Mouse (Mus musculus) neural tube, embryonic 12.5 days (tissue): ENCODE data around the gene Gm48551. TPM values are rescaled to one million over a fixed set of nuclear protein-coding genes. Genes with fewer than 3 reads are reported as not detected.

Experiments used
- ATAC-seq: fragments of 200-750 bp; cut with Nextera tagmentation; 2 replicates; pipeline ENCODE4 v1.8.0; 2017; ENCODE audit warnings: low read depth, mild to moderate bottlenecking, moderate TSS enrichment, moderate library complexity; ENCODE audit not compliant: low FRiP score
- H3K27ac ChIP-seq: fragments of 300-500 bp; sonication (generic); 2 replicates; pipeline ENCODE4 v1.5.1; 2016
- H3K27me3 ChIP-seq: fragments of 300-500 bp; sonication (generic); replicated peaks from 2 replicates; pipeline ENCODE4 v1.6.1; 2016; ENCODE audit warnings: mild to moderate bottlenecking
- H3K36me3 ChIP-seq: fragments of 300-500 bp; sonication (generic); 2 replicates; pipeline ENCODE4 v1.6.1; 2016; ENCODE audit warnings: mild to moderate bottlenecking
- H3K4me1 ChIP-seq: fragments of 300-500 bp; sonication (generic); 2 replicates; pipeline ENCODE4 v1.6.1; 2016
- H3K4me2 ChIP-seq: fragments of 300-500 bp; sonication (generic); replicated peaks from 2 replicates; pipeline ENCODE4 v1.6.1; 2016; ENCODE audit warnings: mild to moderate bottlenecking
- H3K4me3 ChIP-seq: fragments of 300-500 bp; sonication (generic); 2 replicates; pipeline ENCODE4 v1.5.1; 2016
- H3K9ac ChIP-seq: fragments of 300-500 bp; sonication (generic); 2 replicates; pipeline ENCODE4 v1.6.1; 2016; ENCODE audit warnings: mild to moderate bottlenecking
- H3K9me3 ChIP-seq: fragments of 300-500 bp; sonication (generic); 2 replicates; pipeline ENCODE4 v1.6.1; 2016; ENCODE audit warnings: mild to moderate bottlenecking
- WGBS: fragments of 180-500 bp; shearing (Covaris S2); methylation state at CpG from one replicate; pipeline ENCODE4 v1.1.7; 2016; 5-methylcytosine and 5-hydroxymethylcytosine counted together
- polyA plus RNA-seq: library from polyadenylated mRNA; unstranded; fragments of >200 nt; fragmentation: Nextera tagmentation; extraction: Ambion mirVana; gene quantifications from 2 replicates; pipeline ENCODE4 v1.2.1, GENCODE M21; 2016

Gm48551 gene
- polyA plus RNA-seq, 1 experiment from 2014 or later, result 5.0 TPM

GRCm38 (mm10) chr10:81389801-81390677, 5.8 kb downstream of the Gm48551 start:
- Histone ChIP-seq H3K9ac (no peak overlapping the region), H3K4me3 (no peak overlapping the region), H3K4me2 (no peak overlapping the region), H3K27me3 (no peaks in the 10 kb centered on the region), H3K4me1 (peaks cover 34% of the 10 kb centered on the region), H3K9me3 (no peaks in the 10 kb centered on the region), H3K36me3 (peaks cover 30% of the 10 kb centered on the region), H3K27ac (0 out of 2 replicates have a peak overlapping the region, but pooled peaks have one; percentile 37)
- ATAC-seq, result peak; percentile 59
- 61% methylated on average over 23 of the region's 23 CpGs for WGBS

DNA sequence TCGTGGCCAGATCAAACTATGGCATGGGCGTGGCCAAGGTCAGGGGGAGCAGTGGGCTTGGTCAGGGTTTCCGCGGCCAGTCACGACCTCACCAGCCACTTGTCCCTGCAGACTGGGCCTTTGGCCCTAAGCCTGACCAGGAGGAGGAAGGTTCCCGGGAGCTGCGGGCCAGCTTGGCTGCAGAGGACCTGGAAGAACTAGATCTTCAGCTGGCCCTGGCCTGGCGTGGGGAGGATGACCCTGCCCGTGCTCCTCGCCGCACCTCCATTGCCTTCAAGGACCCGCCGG, 6.4 kb downstream of the Gm48551 start:
- Histone ChIP-seq H3K36me3 (peaks cover 30% of the 10 kb centered on the region), H3K27me3 (no peaks in the 10 kb centered on the region), H3K27ac (no peak overlapping the region), H3K9me3 (no peaks in the 10 kb centered on the region), H3K4me2 (no peak overlapping the region), H3K4me3 (no peak overlapping the region), H3K9ac (no peak overlapping the region), H3K4me1 (peaks cover 28% of the 10 kb centered on the region)
- ATAC-seq, result no peak
- 90% methylated on average over 13 of the region's 13 CpGs for WGBS

GRCm38 (mm10) chr10:81392270-81392669, 8.0 kb downstream of the Gm48551 start:
- H3K27me3 ChIP-seq, result no peaks in the 10 kb centered on the region
- WGBS, result 86% methylated on average over 6 of the region's 6 CpGs
- H3K27ac ChIP-seq, result no peak overlapping the region
- H3K9me3 ChIP-seq, result no peaks in the 10 kb centered on the region
- H3K9ac ChIP-seq, result no peak overlapping the region
- peaks cover 34% of the 10 kb centered on the region for H3K4me1 ChIP-seq
- H3K4me2 ChIP-seq, result no peak overlapping the region
- ATAC-seq, result no peak
- peaks cover 14% of the 10 kb centered on the region for H3K36me3 ChIP-seq
- H3K4me3 ChIP-seq, result no peak overlapping the region

- H3K4me3 ChIP-seq, result peak within 1 kb of the TSS; percentile 11; the same call in 1 of the 2 replicates
- H3K9me3 ChIP-seq, result no peaks in the 10 kb centered on the region
- H3K4me2 ChIP-seq, result peak within 1 kb of the TSS; percentile 51
- H3K36me3 ChIP-seq, result peaks cover 13% of the 10 kb centered on the region
- H3K27me3 ChIP-seq, result no peaks in the 10 kb centered on the region
- peak within 1 kb of the TSS; percentile 44; the same call in 1 of the 2 replicates for H3K9ac ChIP-seq
- peaks cover 37% of the 10 kb centered on the region for H3K4me1 ChIP-seq
- 65% methylated on average over 14 of the region's 14 CpGs for WGBS
- H3K27ac ChIP-seq, result no peak within 1 kb of the TSS
- no peak for ATAC-seq
These were observed 8.5 kb downstream of the Gm48551 start, which contains the start of gene Smim24 for GRCm38 (mm10) chr10:81392781-81393185. Gene Smim24 (plus strand): TSS chr10:81393051.

DNA sequence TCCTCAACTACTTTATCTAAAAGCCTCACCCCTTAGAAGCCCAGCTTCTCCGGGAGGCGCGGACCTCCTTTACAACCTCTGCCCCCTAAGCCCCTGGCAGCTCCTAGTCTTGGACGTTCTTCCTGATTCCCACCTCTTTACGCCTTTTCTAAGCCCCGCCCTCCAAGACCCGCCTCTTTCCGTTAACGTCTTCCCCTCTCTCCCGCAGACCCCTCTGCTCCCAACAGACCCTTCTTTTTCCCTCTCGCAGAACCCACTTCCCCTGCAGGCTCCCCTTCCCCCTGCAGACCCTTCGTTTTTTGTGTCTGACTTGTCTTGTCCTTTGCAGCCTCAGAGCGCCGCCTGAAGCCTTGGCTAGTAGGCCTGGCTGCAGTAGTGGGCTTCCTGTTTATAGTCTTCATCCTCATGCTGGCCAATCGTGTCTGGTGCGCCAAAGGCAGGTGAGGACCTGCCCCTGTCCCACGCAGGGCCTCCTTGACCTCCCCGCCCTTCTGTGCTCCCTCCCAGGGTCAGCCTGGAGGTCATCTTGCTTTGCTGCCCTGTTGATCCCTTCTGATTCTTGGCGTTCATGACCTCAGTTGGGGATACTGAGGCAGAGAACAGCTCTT, 9.3 kb downstream of the Gm48551 start:
- WGBS, result 8% methylated on average over 19 of the region's 19 CpGs
- H3K4me3 ChIP-seq, result peak overlapping the region; percentile 11; the same call in 1 of the 2 replicates
- H3K36me3 ChIP-seq, result peaks cover 5% of the 10 kb centered on the region
- H3K9ac ChIP-seq, result peak overlapping the region; percentile 44; the same call in 1 of the 2 replicates
- ATAC-seq, result no peak
- peak overlapping the region; percentile 51 for H3K4me2 ChIP-seq
- peaks cover 37% of the 10 kb centered on the region for H3K4me1 ChIP-seq
- H3K27ac ChIP-seq, result no peak overlapping the region
- no peaks in the 10 kb centered on the region for H3K27me3 ChIP-seq
- no peaks in the 10 kb centered on the region for H3K9me3 ChIP-seq

GRCm38 (mm10) chr10:81395127-81395526, 10.9 kb downstream of the Gm48551 start:
- Histone ChIP-seq H3K36me3 (peaks cover 13% of the 10 kb centered on the region; the same call in 1 of the 2 replicates), H3K27ac (no peak overlapping the region), H3K4me3 (no peak overlapping the region), H3K4me2 (no peak overlapping the region), H3K9me3 (no peaks in the 10 kb centered on the region), H3K27me3 (no peaks in the 10 kb centered on the region), H3K4me1 (peaks cover 38% of the 10 kb centered on the region), H3K9ac (no peak overlapping the region)
- WGBS, result 19% methylated on average over 5 of the region's 5 CpGs
- no peak for ATAC-seq

- ATAC-seq, result no peak
- H3K4me3 ChIP-seq, result no peak overlapping the region
- H3K9me3 ChIP-seq, result no peaks in the 10 kb centered on the region
- H3K36me3 ChIP-seq, result peaks cover 18% of the 10 kb centered on the region; the same call in 1 of the 2 replicates
- 81% methylated on average over 4 of the region's 4 CpGs for WGBS
- peaks cover 45% of the 10 kb centered on the region for H3K4me1 ChIP-seq
- no peak overlapping the region for H3K27ac ChIP-seq
- no peaks in the 10 kb centered on the region for H3K27me3 ChIP-seq
- no peak overlapping the region for H3K4me2 ChIP-seq
- H3K9ac ChIP-seq, result no peak overlapping the region
These were observed 11.6 kb downstream of the Gm48551 start for GRCm38 (mm10) chr10:81395865-81396264.

GRCm38 (mm10) chr10:81396749-81397148, 12.5 kb downstream of the Gm48551 start:
- H3K27me3 ChIP-seq, result no peaks in the 10 kb centered on the region
- 61% methylated on average over 5 of the region's 5 CpGs for WGBS
- ATAC-seq, result no peak
- peaks cover 53% of the 10 kb centered on the region for H3K4me1 ChIP-seq
- no peak overlapping the region for H3K4me2 ChIP-seq
- H3K9me3 ChIP-seq, result no peaks in the 10 kb centered on the region
- H3K36me3 ChIP-seq, result peaks cover 18% of the 10 kb centered on the region; the same call in 1 of the 2 replicates
- H3K9ac ChIP-seq, result no peak overlapping the region
- no peak overlapping the region for H3K27ac ChIP-seq
- H3K4me3 ChIP-seq, result no peak overlapping the region

DNA sequence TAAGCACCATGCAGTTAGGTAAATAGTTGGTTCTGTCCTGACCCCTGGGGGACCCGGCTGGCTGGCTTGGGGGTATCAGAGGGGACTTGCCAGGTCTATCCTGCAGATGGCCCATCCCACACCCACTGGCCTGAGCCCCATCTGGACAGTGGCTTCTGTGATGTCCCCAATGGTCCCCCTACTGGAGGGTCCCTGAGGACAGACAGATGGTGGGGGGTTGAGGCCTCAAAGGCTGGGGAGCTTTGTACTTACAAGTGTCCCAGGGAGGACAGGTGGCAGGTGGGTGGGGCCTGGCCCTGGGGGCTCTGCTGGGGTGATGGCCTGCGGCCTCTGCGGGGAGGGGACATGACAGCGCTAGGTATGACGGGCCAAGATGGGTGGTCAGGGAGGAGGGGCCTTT, 15.0 kb downstream of the Gm48551 start:
- Histone ChIP-seq H3K36me3 (peaks cover 21% of the 10 kb centered on the region; the same call in 1 of the 2 replicates), H3K9me3 (no peaks in the 10 kb centered on the region), H3K27me3 (no peaks in the 10 kb centered on the region), H3K4me1 (peaks cover 59% of the 10 kb centered on the region), H3K4me3 (no peak overlapping the region), H3K9ac (no peak overlapping the region), H3K4me2 (peak overlapping the region; percentile 40; the same call in 1 of the 2 replicates), H3K27ac (no peak overlapping the region)
- no peak for ATAC-seq
- 62% methylated on average over 5 of the region's 5 CpGs for WGBS

DNA sequence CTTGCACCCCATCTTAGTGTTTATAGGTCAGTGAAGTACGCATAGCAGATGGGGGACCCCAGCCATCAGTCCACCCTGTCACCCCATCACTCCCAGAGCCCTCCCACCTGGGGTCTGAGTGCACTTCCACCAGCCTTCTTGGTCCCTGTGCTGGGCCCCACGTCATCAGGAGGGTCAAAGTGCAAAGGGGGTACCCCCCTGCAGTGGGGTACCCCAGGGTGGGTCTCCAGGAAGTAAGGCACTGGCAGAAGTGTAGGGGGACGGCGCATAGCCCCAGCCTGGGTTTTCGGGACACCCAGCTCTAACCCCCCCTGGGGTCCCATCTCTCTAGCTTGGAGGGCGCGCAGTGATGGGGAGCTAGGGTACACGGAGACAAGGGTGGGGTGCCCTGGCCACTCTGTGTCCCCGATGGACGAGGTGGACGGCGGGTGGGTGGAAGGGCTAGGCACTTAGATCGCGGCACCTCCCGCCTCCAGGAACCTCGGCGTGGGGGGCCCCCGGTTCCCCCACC, 15.6 kb downstream of the Gm48551 start:
- Histone ChIP-seq H3K4me3 (no peak overlapping the region), H3K9me3 (no peaks in the 10 kb centered on the region), H3K4me2 (peak overlapping the region; percentile 40), H3K27ac (no peak overlapping the region), H3K9ac (no peak overlapping the region), H3K36me3 (peaks cover 26% of the 10 kb centered on the region; the same call in 1 of the 2 replicates), H3K27me3 (0 out of 2 replicates have a peak, but pooled peaks cover 5% of the 10 kb centered on the region), H3K4me1 (peaks cover 59% of the 10 kb centered on the region)
- no peak for ATAC-seq
- 71% methylated on average over 18 of the region's 18 CpGs for WGBS

DNA sequence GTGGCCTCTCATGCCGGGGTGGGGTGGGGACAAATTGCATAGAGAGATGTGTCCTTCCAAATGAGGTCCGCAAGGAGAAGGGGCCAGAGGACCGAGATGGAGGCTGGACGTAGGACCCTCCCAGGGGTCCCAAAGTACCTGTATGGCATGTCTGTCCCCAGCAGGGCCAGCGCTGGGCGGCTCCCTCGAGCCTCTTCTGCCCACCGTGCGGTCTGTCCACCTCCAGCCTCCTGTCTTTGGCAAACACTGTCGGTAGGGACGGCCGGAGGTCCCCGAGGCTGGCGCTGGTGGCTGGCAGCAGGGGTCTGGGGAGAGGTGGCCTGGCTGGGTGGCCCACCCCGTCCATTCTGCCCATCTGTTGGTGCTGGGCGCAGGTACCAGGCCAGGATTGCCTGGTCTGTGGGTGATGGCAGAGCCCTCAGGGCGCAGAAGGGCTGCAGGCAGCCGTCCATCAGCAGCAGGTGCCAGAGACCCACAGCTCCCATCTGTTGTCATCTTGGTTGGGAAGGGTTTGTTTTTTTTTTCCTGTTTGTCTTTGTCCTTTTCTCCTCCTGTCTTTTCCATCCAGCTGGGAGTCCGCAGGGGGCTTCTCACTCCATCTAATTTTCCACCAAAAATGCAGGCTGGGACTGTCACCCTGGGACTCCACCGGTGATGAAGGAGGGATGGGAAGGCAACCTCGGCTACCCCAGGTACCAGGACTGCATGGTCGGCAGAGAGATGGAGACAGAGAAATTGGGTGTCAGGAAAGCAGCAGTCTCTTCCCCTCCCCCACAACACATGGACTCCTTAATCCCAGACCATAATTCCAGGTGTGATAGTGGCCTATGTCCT, 16.3 kb downstream of the Gm48551 start:
- no peak for ATAC-seq
- Histone ChIP-seq H3K4me3 (no peak overlapping the region), H3K9me3 (no peaks in the 10 kb centered on the region), H3K4me2 (peak overlapping the region; percentile 40), H3K4me1 (peaks cover 59% of the 10 kb centered on the region), H3K27me3 (0 out of 2 replicates have a peak, but pooled peaks cover 7% of the 10 kb centered on the region), H3K27ac (peak overlapping the region; percentile 37; the same call in 1 of the 2 replicates), H3K9ac (peak overlapping the region; percentile 40; the same call in 1 of the 2 replicates), H3K36me3 (peaks cover 29% of the 10 kb centered on the region; the same call in 1 of the 2 replicates)
- WGBS, result 44% methylated on average over 22 of the region's 22 CpGs
